Mouse (Mus musculus): ENCODE data around the gene Plin4.

Gene Plin4

GRCm38 (mm10) chr17:56109219-56110051 is at the start of gene Plin4:
Gene Plin4 (minus strand): TSS chr17:56109803.
- in situ Hi-C loops (cut with MboI; ENCODE audit: low sequenced_read_pairs): no loop called here

- in situ Hi-C loops (cut with MboI; ENCODE audit: low sequenced_read_pairs): no loop called here
Observed at GRCm38 (mm10) chr17:56153643-56154042, 44.0 kb upstream of the Plin4 start.

- in situ Hi-C loops (cut with MboI; ENCODE audit: low sequenced_read_pairs): no loop called here
Observed at GRCm38 (mm10) chr17:56149897-56150296, 40.3 kb upstream of the Plin4 start.

- in situ Hi-C loops (cut with MboI; ENCODE audit: low sequenced_read_pairs): no loop called here
Observed at GRCm38 (mm10) chr17:56148790-56149618, 39.4 kb upstream of the Plin4 start.

GRCm38 (mm10) chr17:56148280-56148679 is 38.7 kb upstream of the Plin4 start:
- in situ Hi-C loops (cut with MboI; ENCODE audit: low sequenced_read_pairs): no loop called here

GRCm38 (mm10) chr17:56147420-56147819 is 37.8 kb upstream of the Plin4 start:
- in situ Hi-C loops (cut with MboI; ENCODE audit: low sequenced_read_pairs): no loop called here

- in situ Hi-C loops (cut with MboI; ENCODE audit: low sequenced_read_pairs): no loop called here
Observed at GRCm38 (mm10) chr17:56146131-56146530, 36.5 kb upstream of the Plin4 start.

GRCm38 (mm10) chr17:56144546-56144945 is 34.9 kb upstream of the Plin4 start:
- in situ Hi-C loops (cut with MboI; ENCODE audit: low sequenced_read_pairs): no loop called here

- in situ Hi-C loops (cut with MboI; ENCODE audit: low sequenced_read_pairs): no loop called here
Observed at GRCm38 (mm10) chr17:56141702-56142605, 32.4 kb upstream of the Plin4 start.

GRCm38 (mm10) chr17:56139858-56140595 is 30.4 kb upstream of the Plin4 start, which contains the start of gene Sema6b:
Gene Sema6b (minus strand): TSS chr17:56140343.
- in situ Hi-C loops (cut with MboI; ENCODE audit: low sequenced_read_pairs): loop anchor here (10.0 kb wide), 1 partner anchor 115 kb away; the partner anchor contains the start of gene Fem1a

- in situ Hi-C loops (cut with MboI; ENCODE audit: low sequenced_read_pairs): loop anchor here (10.0 kb wide), 1 partner anchor 115 kb away; the partner anchor contains the start of gene Fem1a
Observed at GRCm38 (mm10) chr17:56139355-56139754, 29.8 kb upstream of the Plin4 start.

GRCm38 (mm10) chr17:56137839-56138613 is 28.4 kb upstream of the Plin4 start:
- in situ Hi-C loops (cut with MboI; ENCODE audit: low sequenced_read_pairs): loop anchor here (10.0 kb wide), 1 partner anchor 117 kb away; the partner anchor contains the start of gene Fem1a

- in situ Hi-C loops (cut with MboI; ENCODE audit: low sequenced_read_pairs): loop anchor here (10.0 kb wide), 1 partner anchor 118 kb away; the partner anchor contains the start of gene Fem1a
Observed at GRCm38 (mm10) chr17:56136558-56136957, 27.0 kb upstream of the Plin4 start.

GRCm38 (mm10) chr17:56134463-56134971 is 24.9 kb upstream of the Plin4 start:
- in situ Hi-C loops (cut with MboI; ENCODE audit: low sequenced_read_pairs): loop anchor here (10.0 kb wide), 1 partner anchor 120 kb away; the partner anchor contains the start of gene Fem1a

GRCm38 (mm10) chr17:56133457-56134363 is 24.1 kb upstream of the Plin4 start:
- in situ Hi-C loops (cut with MboI; ENCODE audit: low sequenced_read_pairs): loop anchor here (10.0 kb wide), 1 partner anchor 121 kb away; the partner anchor contains the start of gene Fem1a

GRCm38 (mm10) chr17:56132661-56133060 is 23.1 kb upstream of the Plin4 start:
- in situ Hi-C loops (cut with MboI; ENCODE audit: low sequenced_read_pairs): loop anchor here (10.0 kb wide), 1 partner anchor 122 kb away; the partner anchor contains the start of gene Fem1a

- in situ Hi-C loops (cut with MboI; ENCODE audit: low sequenced_read_pairs): loop anchor here (10.0 kb wide), 1 partner anchor 123 kb away; the partner anchor contains the start of gene Fem1a
Observed at GRCm38 (mm10) chr17:56131814-56132213, 22.2 kb upstream of the Plin4 start.

Data from CH12F3 (cell line).